Mouse (Mus musculus): ENCODE results near the gene Wdfy1. TPM values are rescaled to one million over a fixed set of nuclear protein-coding genes. Genes with fewer than 3 reads are reported as not detected.

Gene Wdfy1
- polyA plus RNA-seq, 1 experiment from 2014 or later: 106 TPM

- H3K36me3 ChIP-seq (replicated peaks; ENCODE audit: control insufficient read depth, insufficient read depth): no peaks in the 10 kb centered on the region
- DNase-seq (ENCODE audit: low spot score): no peak
- H3K27ac ChIP-seq: no peak overlapping the region
- H3K9ac ChIP-seq: no peak overlapping the region
- no peak overlapping the region for H3K4me3 ChIP-seq (replicated peaks; ENCODE audit: low read length)
- WGBS: 80% methylated on average over 1 of the region's 1 CpGs
- no peak for ATAC-seq (ENCODE audit: low FRiP score)
- H3K27me3 ChIP-seq (ENCODE audit: control insufficient read depth, insufficient read depth, low read length): no peaks in the 10 kb centered on the region
- H3K9me3 ChIP-seq (ENCODE audit: control insufficient read depth, low read length): no peaks in the 10 kb centered on the region
- H3K4me1 ChIP-seq (replicated peaks; ENCODE audit: control insufficient read depth, insufficient read depth, low read length): no peaks in the 10 kb centered on the region
- H3K4me2 ChIP-seq (replicated peaks): no peak overlapping the region
These were observed 118.5 kb downstream of the Wdfy1 start for GRCm38 (mm10) chr1:79657411-79657810.

DNA sequence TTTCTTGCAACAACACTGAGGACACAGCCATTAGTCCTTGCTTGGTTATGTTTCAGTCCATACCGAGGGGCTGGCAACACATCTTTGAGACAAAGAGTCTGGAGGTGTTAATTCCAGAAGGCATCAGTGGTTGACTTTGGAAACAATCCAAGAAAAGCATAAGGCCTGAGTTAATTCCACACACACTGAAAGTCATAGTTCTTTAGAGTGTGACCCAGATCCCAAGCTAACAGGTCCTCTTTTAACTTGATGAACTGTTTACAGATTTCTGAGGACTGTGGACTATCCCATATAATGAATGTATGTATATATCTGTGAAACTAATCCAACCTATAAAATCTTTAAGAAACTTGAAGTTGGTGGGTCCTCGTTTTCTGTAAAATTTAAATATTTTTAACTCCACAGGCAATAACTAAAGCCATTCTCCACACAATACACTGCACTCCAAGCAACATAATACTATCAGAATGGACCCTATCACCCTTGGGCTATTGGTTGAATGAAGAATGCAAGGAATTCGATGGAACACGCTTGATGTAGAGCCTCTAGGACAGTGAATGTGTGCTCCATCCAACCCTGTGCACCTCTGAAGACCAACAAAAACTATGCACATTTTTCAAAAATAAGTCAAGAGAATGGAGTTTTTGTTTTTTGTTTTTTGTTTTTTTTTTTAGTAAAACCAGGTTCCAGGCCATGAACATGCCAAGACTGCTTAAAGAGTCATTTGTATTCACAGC, 120.0 kb downstream of the Wdfy1 start:
- ATAC-seq (ENCODE audit: low FRiP score) (no peak), DNase-seq (ENCODE audit: low spot score) (no peak)
- H3K36me3 ChIP-seq (replicated peaks; ENCODE audit: control insufficient read depth, insufficient read depth): no peaks in the 10 kb centered on the region
- H3K4me1 ChIP-seq (replicated peaks; ENCODE audit: control insufficient read depth, insufficient read depth, low read length): no peaks in the 10 kb centered on the region
- H3K9ac ChIP-seq: no peak overlapping the region
- no peaks in the 10 kb centered on the region for H3K9me3 ChIP-seq (ENCODE audit: control insufficient read depth, low read length)
- H3K4me3 ChIP-seq (replicated peaks; ENCODE audit: low read length): no peak overlapping the region
- H3K27ac ChIP-seq: no peak overlapping the region
- no peak overlapping the region for H3K4me2 ChIP-seq (replicated peaks)
- H3K27me3 ChIP-seq (ENCODE audit: control insufficient read depth, insufficient read depth, low read length): no peaks in the 10 kb centered on the region
- 84% methylated on average over 4 of the region's 4 CpGs for WGBS

- DNase-seq (ENCODE audit: low spot score) (no peak), ATAC-seq (ENCODE audit: low FRiP score) (no peak)
- Histone ChIP-seq H3K4me3 (replicated peaks; ENCODE audit: low read length) (no peak overlapping the region), H3K27ac (no peak overlapping the region), H3K4me2 (replicated peaks) (no peak overlapping the region), H3K4me1 (replicated peaks; ENCODE audit: control insufficient read depth, insufficient read depth, low read length) (no peaks in the 10 kb centered on the region), H3K9ac (no peak overlapping the region), H3K27me3 (ENCODE audit: control insufficient read depth, insufficient read depth, low read length) (no peaks in the 10 kb centered on the region), H3K36me3 (replicated peaks; ENCODE audit: control insufficient read depth, insufficient read depth) (no peaks in the 10 kb centered on the region), H3K9me3 (ENCODE audit: control insufficient read depth, low read length) (no peaks in the 10 kb centered on the region)
- WGBS: 96% methylated on average over 2 of the region's 2 CpGs
These were observed 121.0 kb downstream of the Wdfy1 start for GRCm38 (mm10) chr1:79654948-79655347.

Other genes starting within 250 kb of the Wdfy1 start
- gene Ap1s3, start 104.2 kb downstream of the Wdfy1 start, polyA plus RNA-seq (2014; fragmentation: Nextera tagmentation; extraction: Ambion mirVana): 0.20 and 0.35 TPM in 2 replicates
- 38.9 and 39.2 TPM in 2 replicates for gene Mrpl44, start 125 bp downstream of the Wdfy1 start, polyA plus RNA-seq (2014; fragmentation: Nextera tagmentation; extraction: Ambion mirVana)
- gene Serpine2, start 85.0 kb upstream of the Wdfy1 start, polyA plus RNA-seq (2014; fragmentation: Nextera tagmentation; extraction: Ambion mirVana): 328 and 356 TPM in 2 replicates

Data from hindbrain, embryonic 14.5 days (tissue).